Mouse (Mus musculus) intestine, embryonic 15.5 days (tissue): Measurements from ENCODE around the gene Minos1. TPM values are rescaled to one million over a fixed set of nuclear protein-coding genes. Genes with fewer than 3 reads are reported as not detected.

Source experiments
- polyA plus RNA-seq: library from polyadenylated mRNA; unstranded; fragments of >200 nt; fragmentation: Nextera tagmentation; extraction: Ambion mirVana; gene quantifications from 2 replicates; pipeline ENCODE4 v1.2.1, GENCODE M21; 2015

Gene Minos1
- polyA plus RNA-seq, 1 experiment from 2014 or later, result 702 TPM

Other genes starting within 250 kb of the Minos1 start
- 4.5 and 6.2 TPM in 2 replicates for gene Otud3, start 217.2 kb downstream of the Minos1 start, polyA plus RNA-seq
- 79.5 and 98.0 TPM in 2 replicates for gene Rnf186, start 164.0 kb downstream of the Minos1 start, polyA plus RNA-seq
- 14.1 and 14.3 TPM in 2 replicates for gene Tmco4, start 158.2 kb downstream of the Minos1 start, polyA plus RNA-seq
- 0.14 and 0.18 TPM in 2 replicates for gene Htr6, start 55.5 kb downstream of the Minos1 start, polyA plus RNA-seq
- gene Nbl1, start 38.1 kb downstream of the Minos1 start, polyA plus RNA-seq, result 49.5 and 49.9 TPM in 2 replicates
- gene Capzb, start 61.8 kb upstream of the Minos1 start, polyA plus RNA-seq, result 410 and 425 TPM in 2 replicates
- 19.3 and 23.3 TPM in 2 replicates for gene Pqlc2, start 179.6 kb upstream of the Minos1 start, polyA plus RNA-seq
- 170 and 186 TPM in 2 replicates for gene Akr7a5, start 179.6 kb upstream of the Minos1 start, polyA plus RNA-seq
- 119 and 122 TPM in 2 replicates for gene Mrto4, start 221.5 kb upstream of the Minos1 start, polyA plus RNA-seq
- 21.2 TPM in 2 replicates for gene Emc1, start 221.5 kb upstream of the Minos1 start, polyA plus RNA-seq
- gene Ubr4, start 221.5 kb upstream of the Minos1 start, polyA plus RNA-seq, result 52.7 and 59.0 TPM in 2 replicates